Mouse (Mus musculus): ENCODE measurements around the gene Dtx2.
"Not testable (repeated sequence)": the region's sequence is repeated elsewhere in the genome, so short reads cannot be mapped to it uniquely, and the experiment has no call there.

Dtx2 gene

DNA sequence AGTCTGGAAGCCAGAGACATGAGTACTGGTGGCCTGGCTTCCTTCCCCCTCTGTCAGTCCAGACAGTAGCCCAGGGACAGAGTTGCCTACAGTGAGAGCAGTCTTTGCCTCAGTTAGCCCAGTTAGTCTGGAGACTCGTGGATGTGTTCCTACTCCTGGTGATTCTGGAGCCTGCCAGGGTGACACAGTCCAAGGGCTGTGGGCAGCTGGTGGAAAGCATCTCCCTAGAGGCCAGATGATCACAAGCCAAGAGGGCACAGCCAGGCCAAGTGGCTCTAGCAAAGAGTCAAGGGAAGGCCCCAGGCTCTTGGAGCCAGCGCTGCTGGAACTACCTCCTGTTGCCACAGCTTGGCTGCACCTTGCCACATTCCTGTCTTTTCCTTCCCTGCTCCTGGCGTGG lies 31.1 kb downstream of the Dtx2 start:
- in situ Hi-C loops (cut with MboI, MseI), result no loop called here

DNA sequence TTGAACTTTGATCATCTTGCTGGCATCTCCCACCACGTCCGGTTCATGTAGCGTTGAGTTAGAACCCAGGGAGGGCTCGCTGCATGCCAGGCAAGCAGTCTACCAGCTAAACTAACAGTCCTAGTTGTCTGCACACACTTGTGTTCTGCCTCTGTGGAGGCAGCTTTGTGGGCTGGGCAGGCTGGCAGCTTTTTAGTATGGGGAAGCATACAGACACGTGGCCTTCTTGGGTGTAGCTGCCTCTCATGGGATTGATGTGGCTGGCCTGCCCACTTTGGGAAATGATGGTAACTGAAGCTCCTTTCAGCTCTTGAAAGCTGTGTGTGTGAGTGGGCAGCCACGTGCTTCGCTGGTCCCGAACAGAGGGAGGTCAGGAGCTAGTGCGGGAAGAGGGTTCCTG lies 32.3 kb downstream of the Dtx2 start:
- in situ Hi-C loops (cut with MboI, MseI), result no loop called here

DNA sequence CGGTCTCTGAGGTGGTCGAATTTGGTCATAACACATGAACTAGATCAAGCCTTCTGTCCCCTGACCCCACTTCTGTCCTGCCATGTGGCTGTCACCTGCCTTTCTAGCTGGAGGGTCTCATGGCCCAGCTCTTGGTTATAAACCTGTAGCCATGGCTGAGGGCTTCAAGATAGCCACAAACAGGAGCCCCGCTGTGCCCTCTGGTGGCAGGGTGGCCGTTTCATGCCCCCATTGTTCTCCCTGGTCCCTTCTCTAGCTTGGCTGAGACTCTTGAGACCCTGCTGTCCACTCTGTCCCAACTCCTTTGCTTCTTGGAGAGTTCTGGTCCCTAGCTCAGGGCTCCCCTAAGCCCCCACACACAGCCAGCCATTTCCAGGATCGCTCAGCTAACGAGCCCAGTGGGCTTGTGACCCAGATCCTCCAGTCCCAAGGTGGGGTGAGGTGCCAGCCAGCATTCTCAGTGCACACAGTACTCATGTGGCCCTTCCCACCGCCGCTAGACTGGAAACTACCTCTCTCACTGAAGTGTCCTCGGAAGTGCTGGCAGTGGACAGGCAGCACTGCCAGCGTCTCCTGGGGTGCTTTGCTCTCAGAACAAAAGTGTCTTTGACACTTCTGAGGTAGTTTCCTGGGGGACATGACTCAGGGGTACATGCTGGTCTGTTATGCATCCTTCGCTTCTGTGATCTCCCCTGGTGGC lies 33.2 kb downstream of the Dtx2 start:
- in situ Hi-C loops (cut with MboI, MseI), result no loop called here

DNA sequence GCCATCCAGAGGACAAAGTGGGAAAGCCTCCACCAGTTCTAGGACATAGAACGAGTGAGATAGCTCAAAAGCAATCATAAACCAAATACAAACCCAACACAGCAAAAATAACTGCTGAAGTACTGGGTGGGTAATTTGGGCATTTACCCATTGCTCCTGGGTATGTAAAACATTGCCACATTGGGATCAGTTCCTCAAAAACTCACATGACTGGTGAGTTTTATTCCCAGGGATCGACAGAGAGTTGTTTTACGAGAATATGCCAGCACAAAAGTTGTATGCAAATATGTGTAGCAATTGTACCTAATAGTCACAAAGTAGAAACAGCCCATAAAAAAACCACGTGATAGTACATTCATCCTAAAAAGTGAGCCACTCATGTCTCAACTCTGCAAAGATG lies 40.3 kb downstream of the Dtx2 start:
- in situ Hi-C loops (cut with MboI, MseI), result no loop called here

DNA sequence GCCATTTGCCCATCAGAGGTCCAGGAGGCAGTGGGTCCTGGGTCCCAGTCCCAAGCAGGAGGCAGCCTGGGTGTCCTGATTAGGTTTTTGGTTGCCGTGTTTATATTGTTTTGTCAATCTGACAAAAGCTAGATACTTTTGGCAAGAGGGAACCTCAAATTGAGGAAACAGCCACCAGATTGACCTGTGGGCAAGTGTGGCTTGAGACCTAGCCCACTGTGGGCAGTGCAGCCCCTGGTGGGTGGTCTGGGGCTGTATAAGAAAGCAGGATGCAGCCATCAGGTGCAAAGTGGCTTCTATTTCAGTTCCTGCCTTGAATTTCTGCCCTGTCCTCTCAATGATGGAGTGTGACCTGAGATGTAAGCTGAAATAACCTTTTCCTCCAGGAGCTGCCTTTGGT lies 40.7 kb downstream of the Dtx2 start:
- in situ Hi-C loops (cut with MboI, MseI), result no loop called here

DNA sequence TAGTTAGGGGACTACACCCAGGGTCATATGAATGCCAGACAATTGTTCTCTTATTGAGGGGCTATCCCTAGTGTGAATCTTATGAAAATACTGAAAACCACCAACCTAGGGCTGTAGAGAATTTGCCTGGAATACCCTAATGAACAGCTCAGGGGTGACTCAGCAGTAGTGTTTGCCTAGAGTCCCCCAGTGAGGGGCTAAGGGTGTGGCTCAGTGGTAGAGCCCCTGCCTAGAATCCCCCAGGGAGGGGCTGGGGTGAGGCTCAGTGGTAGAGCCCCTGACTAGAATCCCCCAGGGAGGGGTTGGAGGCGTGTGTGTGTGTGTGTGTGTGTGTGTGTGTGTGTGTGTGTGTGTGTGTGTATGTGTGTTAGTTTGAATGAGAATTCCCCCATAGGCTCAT lies 42.1 kb downstream of the Dtx2 start:
- in situ Hi-C loops (cut with MboI, MseI), result no loop called here

DNA sequence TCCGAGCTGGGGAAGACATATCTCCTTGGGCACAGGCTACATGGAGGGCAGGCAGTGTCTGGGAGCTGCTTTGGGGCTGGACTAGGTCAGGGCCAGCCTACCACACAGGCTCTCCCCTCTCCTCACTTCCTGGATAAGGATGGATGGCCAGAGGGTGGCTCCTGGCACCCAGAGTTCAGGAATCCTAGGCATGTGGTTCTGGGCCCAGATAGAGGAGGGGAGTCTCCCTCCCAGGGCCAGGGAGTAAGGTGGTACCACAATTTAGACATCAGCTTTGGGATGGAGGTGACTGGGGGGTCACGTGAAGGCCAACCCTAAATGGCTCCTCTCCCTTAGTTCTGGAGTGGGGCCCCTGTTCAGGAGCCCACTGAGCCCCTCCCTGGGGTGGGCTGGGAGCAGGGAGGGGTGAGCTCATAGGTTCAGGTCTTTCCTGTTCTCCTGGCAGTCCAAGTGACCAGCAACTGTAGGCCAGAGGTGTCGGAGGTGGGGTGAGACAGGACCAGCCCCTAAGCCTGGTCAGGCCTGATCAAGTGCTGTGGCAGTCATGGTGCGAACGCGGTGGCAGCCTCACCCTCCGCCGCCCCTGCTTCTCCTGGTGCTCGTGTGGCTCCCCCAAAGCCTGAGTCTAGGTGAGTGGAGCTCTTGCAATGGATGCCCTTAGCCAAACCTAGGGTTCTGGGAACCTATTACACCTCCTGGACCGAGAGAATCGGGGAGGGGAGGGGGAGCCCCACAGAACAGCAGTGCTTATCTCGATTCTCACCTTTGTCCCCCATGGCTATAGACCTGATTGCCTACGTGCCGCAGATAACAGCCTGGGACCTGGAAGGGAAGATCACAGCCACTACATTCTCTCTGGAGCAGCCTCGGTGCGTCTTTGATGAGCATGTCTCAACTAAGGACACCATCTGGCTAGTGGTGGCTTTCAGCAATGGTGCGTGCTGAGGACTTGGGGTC lies 43.9 kb downstream of the Dtx2 start, which contains the start of gene Upk3b:
Gene Upk3b (plus strand): TSS at position 239 of the 957 bp plus-strand sequence.
- in situ Hi-C loops (cut with MboI, MseI), result no loop called here

DNA sequence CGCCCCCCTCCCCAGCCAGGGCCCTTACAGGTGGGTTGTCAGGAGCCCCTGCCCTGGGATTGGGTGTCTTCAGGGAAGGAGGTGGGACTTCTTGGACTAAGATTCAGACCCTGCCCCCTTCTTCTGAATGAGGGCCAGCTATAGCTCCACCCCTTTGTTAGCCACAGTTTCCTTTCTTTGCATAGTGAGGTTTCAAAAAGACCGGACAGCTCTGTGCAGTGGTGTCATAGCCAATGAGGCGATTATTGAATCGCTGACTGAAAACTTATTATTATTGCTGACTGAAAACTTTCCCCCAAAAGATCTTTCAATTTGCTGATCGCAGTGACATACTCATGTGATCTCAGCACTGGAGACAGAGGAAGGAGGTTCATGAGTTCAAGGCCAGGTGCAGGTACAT lies 45.6 kb downstream of the Dtx2 start:
- in situ Hi-C loops (cut with MboI, MseI), result no loop called here

DNA sequence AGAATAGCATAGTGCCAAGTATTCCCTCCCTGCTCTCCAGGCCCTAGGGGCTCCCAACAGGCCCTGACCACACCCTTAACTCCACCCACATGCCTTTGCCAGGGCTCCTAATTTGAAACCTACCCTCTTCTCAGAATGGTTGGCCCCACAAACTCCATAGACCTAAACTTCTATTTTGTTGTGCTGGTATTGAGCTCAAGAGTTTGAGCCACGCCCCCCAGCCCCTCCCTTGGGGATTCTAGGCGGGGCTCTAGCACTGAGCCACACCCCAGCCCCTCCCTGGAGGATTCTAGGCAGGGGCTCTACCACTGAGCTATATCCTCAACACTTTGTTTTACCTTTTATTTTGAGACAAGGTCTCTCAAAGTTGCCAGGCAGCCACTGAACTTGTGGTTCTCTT lies 46.7 kb downstream of the Dtx2 start:
- in situ Hi-C loops (cut with MboI, MseI), result no loop called here

DNA sequence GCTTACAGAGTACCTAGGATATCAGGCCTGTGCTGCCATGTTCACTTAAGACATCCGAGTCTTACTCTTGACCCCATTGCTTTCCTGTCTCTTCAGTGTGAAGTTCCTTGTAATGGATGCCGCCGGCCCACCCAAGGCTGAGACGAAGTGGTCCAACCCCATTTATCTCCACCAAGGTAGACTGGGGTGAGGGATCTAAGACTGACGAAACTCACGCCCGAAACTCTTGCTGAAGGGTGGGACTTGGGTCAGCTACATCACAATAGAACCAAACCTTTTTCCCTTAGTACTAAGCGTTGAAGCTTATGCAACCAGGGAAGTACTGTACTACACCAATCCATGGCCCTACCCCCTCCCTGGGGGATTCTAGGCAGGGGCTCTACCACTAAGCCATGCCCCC lies 47.1 kb downstream of the Dtx2 start:
- in situ Hi-C loops (cut with MboI, MseI), result no loop called here

DNA sequence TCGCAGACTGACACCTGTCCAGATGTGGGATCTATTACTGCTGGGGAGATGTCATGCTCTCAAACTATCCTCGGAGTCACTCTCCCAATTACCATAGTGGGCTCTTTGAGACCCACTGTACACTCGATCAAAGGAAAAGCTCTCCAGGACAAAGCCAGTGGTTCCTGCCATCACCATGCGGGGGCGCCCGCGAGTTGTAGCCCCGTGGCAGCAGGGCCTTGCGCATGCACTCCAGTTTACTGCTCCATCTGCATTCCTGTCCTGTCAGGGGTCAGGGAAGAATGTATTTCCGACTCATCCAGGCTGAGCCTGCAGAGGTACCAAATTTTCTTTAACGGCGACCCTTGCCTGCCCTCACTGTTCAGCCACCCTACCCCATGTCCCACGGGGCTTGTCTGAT lies 50.3 kb downstream of the Dtx2 start:
- in situ Hi-C loops (cut with MboI, MseI), result no loop called here

DNA sequence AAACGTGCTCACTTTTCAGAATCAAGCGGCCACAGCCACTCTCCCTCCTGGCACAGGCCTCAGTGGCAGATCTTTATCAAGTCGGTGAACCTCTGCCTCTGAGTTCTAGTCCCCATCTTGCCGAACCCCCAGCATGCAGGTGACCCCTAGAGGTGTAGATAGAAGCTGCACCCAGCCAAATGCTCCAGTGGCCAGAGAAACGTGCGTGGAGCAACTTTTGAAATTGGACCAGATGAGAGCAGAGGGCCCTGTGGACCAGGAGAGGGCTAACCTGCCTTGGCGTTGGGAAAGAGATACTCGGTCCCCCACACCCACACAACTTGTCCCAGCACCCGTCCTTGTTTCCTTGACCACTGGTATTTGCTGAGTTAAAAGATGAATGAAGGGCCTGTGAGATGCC lies 50.8 kb downstream of the Dtx2 start:
- in situ Hi-C loops (cut with MboI, MseI), result no loop called here

DNA sequence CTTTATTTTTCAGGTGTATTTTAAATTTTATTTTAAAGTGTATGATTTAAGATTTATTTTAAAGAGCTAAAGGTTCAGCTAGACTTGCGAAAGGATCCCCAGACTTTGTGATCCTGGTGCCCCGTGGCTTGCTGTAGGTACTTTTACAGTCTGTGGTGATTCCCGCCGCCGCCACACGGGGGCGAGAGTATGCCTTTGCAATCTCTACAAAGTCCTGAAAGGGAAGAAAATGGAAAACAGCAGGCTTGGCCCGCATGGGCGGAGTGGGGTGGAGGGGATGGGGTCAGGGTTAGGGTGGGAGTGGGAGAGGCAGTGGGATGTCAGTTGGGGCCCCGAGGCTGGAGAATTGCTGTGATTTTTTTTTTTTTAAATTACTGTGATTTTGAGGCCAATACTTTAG lies 51.4 kb downstream of the Dtx2 start:
- in situ Hi-C loops (cut with MboI, MseI), result no loop called here

DNA sequence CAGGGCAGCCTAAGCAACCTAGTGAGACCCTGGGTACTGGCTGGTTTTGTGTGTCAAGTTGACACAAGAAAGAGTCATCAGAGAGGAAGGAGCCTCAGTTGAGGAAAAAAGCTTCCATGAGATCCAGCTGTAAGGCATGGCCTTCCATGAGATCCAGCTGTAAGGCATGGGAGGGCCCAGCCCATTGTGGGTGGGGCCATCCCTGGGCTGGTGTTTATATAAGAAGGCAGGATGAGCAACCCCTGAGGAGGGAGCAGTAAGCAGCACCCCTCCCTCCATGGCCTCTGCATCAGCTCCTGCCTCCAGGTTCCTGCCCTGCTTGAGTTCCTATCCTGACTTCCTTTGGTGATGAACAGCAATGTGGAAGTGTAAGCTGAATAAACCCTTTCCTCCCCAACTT lies 53.9 kb downstream of the Dtx2 start:
- in situ Hi-C loops (cut with MboI, MseI), result not testable (repeated sequence)

DNA sequence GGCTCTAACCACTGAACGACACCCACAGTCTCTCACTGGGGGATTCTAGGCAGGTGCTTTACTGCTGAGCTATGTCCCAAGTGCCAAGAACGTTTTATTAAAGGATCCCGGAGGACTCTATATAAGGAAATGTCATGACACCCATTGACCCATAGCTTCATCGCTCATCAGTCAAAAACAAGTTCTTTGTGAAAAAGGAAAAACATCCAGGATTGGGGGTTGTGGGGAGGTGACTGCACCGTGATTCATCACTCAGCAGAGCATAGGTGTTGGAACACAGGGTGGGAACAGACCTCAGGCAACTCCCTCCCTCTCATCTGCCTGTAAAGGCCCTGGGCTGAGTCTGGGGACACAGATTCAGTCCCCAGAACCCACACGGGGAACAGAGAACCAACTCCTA lies 55.3 kb downstream of the Dtx2 start:
- in situ Hi-C loops (cut with MboI, MseI), result no loop called here

DNA sequence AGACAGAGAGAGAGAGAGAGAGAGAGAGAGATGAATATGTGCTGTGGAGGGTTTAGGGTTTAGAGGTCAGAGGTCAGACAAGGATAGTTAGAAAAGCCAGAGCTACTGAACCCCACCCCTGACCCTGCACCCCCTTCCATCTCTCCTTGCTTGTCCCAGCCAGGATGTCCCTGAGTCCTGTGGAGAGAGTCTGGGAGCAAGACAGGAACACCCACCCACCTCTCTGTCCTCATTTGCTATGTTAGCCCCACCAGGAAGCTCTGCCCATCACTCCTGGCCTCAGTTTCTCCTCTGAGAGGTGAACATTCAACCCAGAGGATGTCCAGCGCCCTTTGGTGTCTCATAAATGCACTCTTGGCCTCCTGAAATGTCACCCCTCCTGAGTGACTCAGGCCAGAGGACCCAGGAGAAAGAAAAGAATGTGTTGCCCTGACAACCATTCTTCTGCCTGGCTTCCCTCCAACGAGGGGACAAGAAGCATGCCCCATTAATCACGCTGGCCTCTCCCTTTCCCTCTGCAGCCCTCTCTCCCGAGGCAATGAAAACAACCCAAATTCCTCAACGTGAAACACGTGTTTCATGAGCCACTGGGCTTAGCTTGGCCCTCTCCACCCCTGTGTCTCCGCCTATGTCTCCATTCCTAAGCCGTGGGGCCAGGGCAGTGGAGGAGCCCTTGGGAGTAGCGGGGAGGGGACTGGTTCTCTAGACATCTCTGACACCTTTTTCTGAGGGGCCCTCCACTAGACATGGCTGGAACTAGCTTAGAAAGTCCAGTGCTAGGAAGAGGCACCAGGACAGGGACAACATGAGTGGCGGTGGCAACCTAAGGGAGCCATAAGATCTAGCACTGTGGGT lies 56.9 kb downstream of the Dtx2 start:
- in situ Hi-C loops (cut with MboI, MseI), result no loop called here

DNA sequence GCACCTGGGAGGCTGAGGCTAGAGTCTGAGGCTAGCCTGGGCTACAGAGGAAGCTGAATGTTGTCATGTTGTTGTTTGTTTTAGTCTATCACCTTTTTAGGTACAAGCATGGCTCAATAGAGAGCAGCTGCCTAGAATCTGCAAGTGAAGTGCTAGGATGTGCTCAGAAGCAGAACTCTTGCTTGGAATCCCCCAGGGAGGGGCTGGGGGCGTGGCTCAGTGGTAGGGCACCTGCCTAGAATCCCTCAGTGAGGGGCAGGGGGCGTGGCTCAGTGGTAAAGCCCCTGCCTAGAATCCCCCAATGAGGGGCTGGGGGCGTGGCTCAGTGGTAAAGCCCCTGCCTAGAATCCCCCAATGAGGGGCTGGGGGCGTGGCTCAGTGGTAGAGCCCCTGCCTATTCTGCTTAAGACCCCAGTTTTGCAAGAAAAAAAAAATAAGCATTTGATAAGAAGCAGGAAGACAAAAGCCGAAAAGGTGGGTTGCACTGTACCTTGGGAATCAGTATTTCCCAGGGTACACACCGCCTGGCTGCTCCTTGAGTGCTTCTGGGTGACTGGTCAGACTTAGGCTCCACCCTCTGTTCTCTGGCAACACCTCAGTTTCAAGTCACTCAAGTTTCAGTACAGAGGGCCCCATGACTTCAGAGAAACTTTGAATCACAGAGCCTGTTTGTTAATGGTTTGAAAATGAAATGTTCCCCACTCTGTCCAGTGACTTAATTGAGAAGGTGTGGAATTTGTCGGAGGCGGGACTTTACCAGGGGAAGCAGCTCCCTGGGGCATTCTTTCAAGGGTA lies 58.5 kb downstream of the Dtx2 start:
- in situ Hi-C loops (cut with MboI, MseI), result no loop called here

DNA sequence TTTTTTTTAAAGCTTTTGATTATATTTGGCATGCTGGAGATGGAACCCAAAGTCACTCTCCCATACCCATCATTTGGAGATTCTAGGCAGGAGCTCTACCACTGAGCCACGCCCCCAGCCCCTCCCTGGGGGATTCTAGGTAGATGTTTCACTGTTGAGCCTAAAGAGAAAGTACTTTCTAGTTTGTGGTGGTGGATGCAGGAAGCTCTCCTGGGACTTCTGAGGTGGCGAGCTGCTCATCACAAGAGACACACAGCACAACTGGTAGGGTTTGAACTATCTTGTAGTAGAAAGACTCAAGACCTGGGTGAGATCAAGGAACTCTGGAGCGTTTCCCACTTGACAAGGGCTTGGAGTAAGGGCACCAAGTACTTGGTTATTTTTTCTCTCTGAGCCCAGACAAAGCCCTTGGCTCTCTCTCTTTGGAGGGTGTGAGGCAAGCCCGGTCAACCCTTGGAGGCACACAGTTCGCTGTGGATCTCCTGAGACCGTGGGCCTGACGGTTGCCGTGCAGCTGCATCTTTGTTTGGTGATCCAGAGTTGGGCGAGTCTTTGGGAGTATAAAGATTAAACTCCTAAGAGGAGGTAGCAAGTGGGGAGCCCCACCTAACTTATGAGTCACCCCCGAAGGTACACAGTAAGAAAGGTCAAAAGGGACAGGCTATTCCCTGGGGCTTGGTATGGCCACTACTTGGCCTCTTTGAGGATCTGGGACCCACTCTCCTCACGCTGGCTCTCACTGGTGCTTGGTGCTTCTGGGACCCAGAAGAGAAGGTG lies 59.9 kb downstream of the Dtx2 start, which contains the start of gene Upk3bl:
Gene Upk3bl (plus strand): TSS at position 192 of the 777 bp plus-strand sequence.
- in situ Hi-C loops (cut with MboI, MseI), result loop anchor here (5.0 kb wide), 1 partner anchor 72 kb away; the partner anchor contains the start of gene Zp3

DNA sequence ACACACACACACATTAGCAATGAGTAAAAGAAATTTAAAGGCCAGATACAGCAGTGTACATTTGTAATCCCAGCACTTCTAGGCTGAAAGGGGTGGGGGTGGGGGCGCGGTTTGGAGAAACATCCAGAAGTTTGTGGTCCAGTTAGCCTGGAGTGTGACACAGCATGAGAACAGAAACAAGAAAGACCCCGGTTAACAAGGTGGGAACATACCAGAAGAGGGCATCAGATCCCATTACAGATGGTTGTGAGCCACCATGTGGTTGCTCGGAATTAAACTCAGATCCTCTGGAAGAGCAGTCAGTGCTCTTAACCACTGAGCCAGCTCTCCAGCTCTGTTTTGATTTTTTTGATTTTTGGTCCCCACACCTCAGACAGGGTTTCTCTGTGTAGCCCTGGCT lies 61.5 kb downstream of the Dtx2 start:
- in situ Hi-C loops (cut with MboI, MseI), result loop anchor here (5.0 kb wide), 1 partner anchor 74 kb away; the partner anchor contains the start of gene Zp3

DNA sequence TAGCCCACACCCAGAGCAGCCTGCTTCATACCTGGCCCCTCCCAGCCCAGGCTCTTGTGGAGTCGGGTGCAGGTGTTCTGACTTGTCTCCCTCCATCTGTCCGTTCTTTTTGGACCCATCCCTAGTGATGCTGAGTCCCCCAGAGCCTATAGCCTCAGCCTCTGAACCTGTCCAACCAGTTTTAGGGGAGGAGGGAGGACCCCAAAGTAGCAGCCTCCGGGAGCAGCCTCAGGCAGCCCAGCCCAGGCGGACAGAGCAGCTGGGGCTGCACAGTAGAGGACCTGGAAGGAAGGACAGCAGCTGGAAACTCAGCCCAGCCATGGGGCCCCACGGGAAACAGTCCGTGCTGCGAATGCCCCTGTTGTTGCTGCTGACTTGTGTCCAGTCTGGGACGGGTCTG lies 62.5 kb downstream of the Dtx2 start:
- in situ Hi-C loops (cut with MboI, MseI), result loop anchor here (5.0 kb wide), 1 partner anchor 75 kb away; the partner anchor contains the start of gene Zp3

Data from T-helper 2 cell (primary cell).